Mouse (Mus musculus): ENCODE results near the gene Oprd1.
A peak's percentile ranks its signal among the peaks of the same experiment; 100 is the strongest.

Gene Oprd1

GRCm38 (mm10) chr4:132079555-132080275 lies 64.6 kb downstream of the Oprd1 start:
- peak; percentile 73 for DNase-seq (ENCODE audit: low read depth, low spot score)

DNA sequence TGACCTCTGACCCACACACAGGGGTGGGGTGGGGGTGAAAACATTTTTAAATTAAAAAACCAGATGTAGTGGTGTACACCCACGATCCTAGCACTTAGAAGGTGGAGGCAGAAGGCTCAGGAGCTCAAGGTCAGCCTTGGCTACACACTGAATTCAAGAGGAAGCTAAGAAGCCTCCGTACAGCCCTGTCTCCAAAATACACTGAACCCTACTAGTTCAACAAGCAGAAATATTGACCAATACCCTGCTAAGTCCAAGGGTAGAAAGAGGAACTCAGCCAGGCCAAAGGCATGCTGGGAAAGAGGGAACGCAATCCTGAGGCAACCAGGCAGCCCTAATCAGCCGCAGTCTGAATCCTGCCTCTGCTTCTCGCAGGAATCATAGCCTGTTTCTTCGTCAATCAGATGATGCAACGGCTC lies 66.0 kb downstream of the Oprd1 start:
- no peak for DNase-seq (ENCODE audit: low read depth, low spot score)

DNA sequence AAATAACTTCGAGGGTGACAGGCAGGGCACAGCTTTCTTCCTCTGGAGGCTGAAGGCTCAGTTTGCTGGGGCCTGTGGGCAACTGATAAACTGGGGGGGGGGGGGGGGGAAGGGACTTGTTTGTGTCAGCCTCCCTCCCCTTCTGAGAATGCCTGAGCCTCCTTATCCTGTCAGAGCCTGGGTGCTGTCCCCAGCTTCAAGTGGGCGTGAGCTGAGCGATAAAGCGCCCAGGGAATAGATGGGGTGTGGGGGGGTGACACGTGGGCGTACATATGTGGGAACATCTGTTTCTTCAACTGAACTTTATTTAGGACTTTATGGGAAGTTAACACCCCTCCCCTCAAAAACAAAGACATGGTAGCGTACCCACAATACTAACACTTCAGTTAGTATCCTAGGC lies 66.8 kb downstream of the Oprd1 start:
- DNase-seq (ENCODE audit: low read depth, low spot score): no peak

- no peak for DNase-seq (ENCODE audit: low read depth, low spot score)
Observed at GRCm38 (mm10) chr4:132076480-132077405, 67.5 kb downstream of the Oprd1 start.

- DNase-seq (ENCODE audit: low read depth, low spot score): no peak
Observed at GRCm38 (mm10) chr4:132075796-132076195, 68.5 kb downstream of the Oprd1 start.

GRCm38 (mm10) chr4:132074933-132075769 lies 69.1 kb downstream of the Oprd1 start, which contains the start of gene Epb41:
TSS of gene Epb41 (minus strand) at chr4:132075321.
- DNase-seq (ENCODE audit: low read depth, low spot score): peak; percentile 97

DNA sequence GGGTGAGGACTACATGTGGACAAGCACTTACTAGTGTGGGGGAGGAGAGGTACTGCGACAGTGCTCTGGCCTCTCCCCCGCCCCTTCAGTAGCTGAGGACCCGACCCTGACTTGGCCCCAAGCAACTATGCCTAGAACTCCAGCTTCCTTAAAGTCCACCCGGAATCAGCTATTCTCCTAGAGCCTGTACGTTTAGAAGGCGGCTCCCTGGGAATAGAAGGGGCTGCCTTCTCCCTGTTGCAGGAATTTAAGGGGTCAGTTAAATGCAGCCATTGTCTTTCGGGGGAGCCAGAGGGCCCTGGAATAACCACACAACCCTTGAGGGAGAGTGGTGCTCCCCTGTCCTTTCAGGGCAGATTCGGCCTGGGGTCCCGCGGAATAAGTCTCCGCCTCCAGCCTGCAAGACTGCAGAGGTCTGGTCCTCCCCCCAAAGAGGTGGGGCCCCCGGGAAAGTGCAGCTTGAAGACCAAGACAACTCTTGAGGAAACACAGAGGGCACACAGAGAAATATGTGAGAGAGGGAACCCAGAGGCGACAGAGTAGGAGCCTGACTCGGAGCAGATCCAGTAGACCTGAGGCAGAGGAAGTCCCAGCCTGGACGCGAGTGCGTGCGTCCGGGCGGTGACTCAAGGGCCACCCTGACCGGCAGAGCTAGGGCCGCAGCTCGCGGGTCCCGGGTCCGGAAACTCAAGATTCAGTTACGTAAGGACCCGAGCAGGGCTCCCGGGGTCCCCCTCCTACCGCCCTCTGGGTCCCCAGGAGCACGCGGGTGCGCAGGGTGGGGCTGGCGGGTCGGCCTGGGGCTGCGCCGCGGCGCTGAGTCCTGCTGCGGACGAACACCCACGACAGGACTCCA lies 70.0 kb downstream of the Oprd1 start, which contains the start of gene Gm10300:
Gene Gm10300, plus strand, starts transcription at position 621 of the 856 bp plus-strand sequence.
- DNase-seq (ENCODE audit: low read depth, low spot score): no peak

- no peak for DNase-seq (ENCODE audit: low read depth, low spot score)
Observed at GRCm38 (mm10) chr4:132072946-132073345, 71.3 kb downstream of the Oprd1 start.

DNA sequence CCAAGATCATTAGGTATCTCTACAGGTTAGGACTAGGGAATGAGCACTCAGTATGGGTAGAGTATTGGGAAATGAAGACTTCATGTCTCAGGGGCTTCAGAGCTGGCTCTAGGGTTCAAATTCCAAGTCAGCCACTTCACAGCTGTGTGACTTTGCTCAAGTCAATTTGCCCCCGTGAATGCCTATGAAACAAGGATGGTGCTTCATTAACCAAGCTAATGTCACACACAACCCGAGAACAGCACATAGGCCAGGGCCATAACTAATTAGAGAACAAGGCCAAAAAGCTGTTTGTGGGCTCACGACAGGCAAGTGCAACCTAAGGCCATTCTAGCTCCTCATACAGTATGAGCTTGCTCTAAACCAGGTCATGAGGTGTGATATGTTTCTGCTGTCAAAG lies 72.1 kb downstream of the Oprd1 start:
- no peak for DNase-seq (ENCODE audit: low read depth, low spot score)

- no peak for DNase-seq (ENCODE audit: low read depth, low spot score)
Observed at GRCm38 (mm10) chr4:132071674-132072073, 72.6 kb downstream of the Oprd1 start.

DNA sequence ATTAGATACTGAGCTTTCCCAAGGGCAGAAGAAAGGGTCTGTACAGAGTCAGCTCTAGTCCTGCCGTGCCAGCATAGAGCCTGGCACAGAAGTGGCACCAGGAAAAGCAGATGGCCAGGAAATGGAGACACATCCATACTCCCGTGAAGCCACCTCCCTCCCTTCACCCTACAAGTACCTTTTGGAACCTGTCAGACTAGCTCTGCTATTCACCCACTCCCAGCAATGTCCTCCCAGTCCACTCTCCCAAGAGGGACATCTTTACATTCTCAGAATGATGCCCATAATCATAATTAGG lies 76.4 kb downstream of the Oprd1 start:
- no peak for DNase-seq (ENCODE audit: low read depth, low spot score)

- no peak for DNase-seq (ENCODE audit: low read depth, low spot score)
Observed at GRCm38 (mm10) chr4:132067112-132067937, 77.0 kb downstream of the Oprd1 start.

DNA sequence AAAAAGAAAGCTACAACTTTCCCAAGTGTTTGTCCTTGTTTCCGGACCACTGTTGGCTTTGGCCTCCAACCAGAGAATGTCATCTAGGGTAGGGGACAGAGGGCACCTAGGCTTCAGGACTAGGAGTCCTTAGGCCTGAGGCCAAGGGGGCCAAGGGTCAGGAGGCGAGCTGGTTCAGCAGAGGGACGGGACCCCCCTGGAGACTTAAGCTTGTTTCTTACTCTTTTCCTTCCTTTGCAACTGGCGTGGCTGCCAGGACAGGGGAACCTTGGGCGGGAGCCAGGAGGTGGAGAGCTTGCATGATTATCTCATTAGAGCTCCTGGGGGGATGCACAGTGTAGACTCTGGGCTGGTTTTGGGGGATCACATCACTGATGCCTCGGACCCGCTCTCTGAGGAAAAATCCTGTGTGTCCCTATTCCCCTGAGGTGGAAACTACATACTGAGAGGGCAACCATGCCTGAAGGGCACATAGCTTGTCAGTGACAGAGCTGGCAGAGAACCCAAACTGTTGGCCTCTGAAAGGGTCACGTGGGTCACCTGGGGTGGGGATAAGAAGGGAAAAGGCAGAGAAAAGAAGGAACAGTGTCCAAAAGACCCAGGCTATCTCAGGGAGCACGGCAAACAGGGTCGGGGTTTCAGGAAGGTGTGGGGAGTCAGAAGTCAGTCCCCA lies 78.0 kb downstream of the Oprd1 start:
- DNase-seq (ENCODE audit: low read depth, low spot score): no peak

DNA sequence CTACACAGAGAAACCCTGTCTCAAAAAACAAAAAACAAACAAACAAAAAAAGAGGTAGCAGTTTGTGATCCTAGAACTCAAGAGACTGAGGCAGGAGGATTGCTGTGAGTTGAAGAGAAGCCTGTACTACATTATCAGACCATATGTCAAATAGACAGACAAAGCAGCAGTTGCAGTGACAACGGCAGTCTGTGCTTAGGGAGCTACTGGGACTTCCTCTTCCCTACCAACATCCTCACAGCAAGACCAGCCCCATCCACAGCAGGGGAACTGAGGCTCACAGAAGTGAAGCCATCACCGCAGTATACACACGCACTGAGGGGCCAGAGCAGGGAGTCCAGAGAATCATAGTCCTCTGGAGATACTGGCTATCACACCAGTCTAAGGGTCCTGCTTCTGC lies 78.7 kb downstream of the Oprd1 start:
- DNase-seq (ENCODE audit: low read depth, low spot score): no peak

DNA sequence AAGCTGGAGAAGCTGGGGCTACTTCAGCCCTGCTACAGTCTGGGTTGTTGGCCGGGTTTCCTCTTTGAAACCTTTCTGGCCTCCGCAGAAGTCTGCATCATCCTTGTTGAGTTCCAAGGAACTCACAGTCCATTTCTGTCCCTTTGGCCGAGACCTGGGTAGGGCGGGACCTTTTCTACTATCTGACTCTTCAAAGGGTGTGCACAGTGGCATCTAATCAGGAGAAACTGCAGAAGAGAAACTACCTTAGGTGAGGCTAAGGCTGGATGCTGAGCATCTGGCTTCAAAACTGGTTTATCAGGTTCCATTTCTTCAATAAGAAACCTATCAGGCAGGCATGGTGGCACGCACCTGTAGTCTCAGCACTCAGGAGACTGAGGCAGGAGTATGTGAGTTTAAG lies 79.7 kb downstream of the Oprd1 start:
- no peak for DNase-seq (ENCODE audit: low read depth, low spot score)

DNA sequence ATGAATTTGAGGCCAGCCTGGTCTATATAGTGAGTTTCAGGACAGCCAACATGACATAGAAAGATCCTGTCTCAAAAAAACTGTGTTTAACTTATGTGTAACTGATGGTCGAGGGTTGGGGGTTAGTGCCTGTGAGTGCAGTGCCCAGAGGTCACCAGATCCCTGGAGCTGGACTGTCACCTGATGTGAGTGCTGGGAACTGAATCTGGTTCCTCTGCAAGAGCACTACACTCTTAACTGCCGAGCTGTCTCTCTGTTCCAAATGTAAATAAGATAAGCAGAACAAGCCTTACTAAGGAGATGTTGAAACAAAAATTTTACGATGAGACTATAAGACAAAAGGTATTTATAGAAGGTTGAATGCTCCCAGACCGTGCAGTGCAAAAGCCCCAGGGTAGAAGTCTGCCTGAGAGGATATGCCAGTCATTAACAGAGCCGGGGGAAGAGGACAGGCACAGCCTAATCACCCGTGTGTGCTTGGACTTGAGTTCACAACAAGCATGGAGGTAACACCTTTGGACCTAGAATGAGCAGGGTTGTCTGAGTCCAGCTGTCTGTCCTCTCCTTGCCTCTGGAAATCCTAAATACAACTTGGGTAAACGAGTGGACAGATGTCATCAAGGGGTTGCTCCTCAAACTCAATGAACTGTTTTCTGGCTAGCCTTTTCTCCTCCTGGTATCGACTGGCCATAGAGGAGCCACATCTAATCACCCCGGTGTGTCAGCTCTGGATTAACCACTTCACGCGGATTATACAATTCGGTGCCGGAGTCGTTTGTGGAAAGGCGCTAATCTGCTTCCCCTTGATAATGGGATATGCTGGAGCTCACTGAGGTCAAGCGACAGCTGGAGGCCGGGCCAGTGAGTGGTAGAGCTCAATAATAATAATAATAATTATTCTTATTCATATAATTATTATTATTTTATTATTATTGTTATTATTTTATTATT lies 81.1 kb downstream of the Oprd1 start:
- peak; percentile 70 for DNase-seq (ENCODE audit: low read depth, low spot score)

DNA sequence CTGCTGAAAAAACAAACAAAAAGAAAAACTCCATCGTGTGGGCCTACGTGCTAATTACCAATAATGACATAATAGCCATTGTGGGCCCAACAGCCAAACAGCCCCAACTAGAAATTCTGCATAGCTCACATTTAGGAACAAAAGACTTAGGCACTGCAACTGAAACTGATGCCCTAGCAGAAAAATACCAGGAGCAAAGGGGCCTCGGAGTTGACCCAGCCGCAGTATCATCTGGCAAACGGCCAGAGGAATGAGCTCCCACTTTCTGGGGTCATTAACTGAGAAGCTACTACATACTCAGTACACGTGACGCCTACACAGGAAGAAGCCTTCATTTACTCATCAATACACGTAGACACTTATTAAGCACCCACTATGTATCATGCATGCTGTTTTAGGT lies 82.0 kb downstream of the Oprd1 start:
- DNase-seq (ENCODE audit: low read depth, low spot score): no peak

All from retina, postnatal 7 days (tissue).